Mouse (Mus musculus) kidney, embryonic 16.5 days (tissue): ENCODE data around the gene Myh7. TPM values are rescaled to one million over a fixed set of nuclear protein-coding genes. Genes with fewer than 3 reads are reported as not detected.
"Not testable (repeated sequence)": the region's sequence is repeated elsewhere in the genome, so short reads cannot be mapped to it uniquely, and the experiment has no call there.

Experiments used
- ATAC-seq: fragments of 200-750 bp; cut with Nextera tagmentation; 2 replicates; pipeline ENCODE4 v1.8.0; 2017; ENCODE audit warnings: moderate TSS enrichment; ENCODE audit not compliant: low FRiP score, low TSS enrichment
- H3K27ac ChIP-seq: fragments of 300-500 bp; sonication (generic); 2 replicates; pipeline ENCODE4 v1.5.1; 2014; ENCODE audit warnings: low read length
- H3K27me3 ChIP-seq: fragments of 300-500 bp; sonication (generic); 2 replicates; pipeline ENCODE4 v1.6.1; 2014; ENCODE audit warnings: low read length, control low read depth, mixed read lengths; ENCODE audit not compliant: insufficient read depth
- H3K36me3 ChIP-seq: fragments of 300-500 bp; sonication (generic); 2 replicates; pipeline ENCODE4 v1.6.1; 2014; ENCODE audit warnings: low read length, control low read depth, mixed read lengths; ENCODE audit not compliant: insufficient read depth
- H3K4me1 ChIP-seq: fragments of 300-500 bp; sonication (generic); 2 replicates; pipeline ENCODE4 v1.6.1; 2014; ENCODE audit warnings: low read length, control low read depth, mixed read lengths; ENCODE audit not compliant: insufficient read depth
- H3K4me2 ChIP-seq: fragments of 300-500 bp; sonication (generic); replicated peaks from 2 replicates; pipeline ENCODE4 v1.6.1; 2014; ENCODE audit warnings: low read depth, low read length
- H3K4me3 ChIP-seq: fragments of 300-500 bp; sonication (generic); 2 replicates; pipeline ENCODE4 v1.5.1; 2014; ENCODE audit warnings: mild to moderate bottlenecking, low read length
- H3K9ac ChIP-seq: fragments of 300-500 bp; sonication (generic); replicated peaks from 2 replicates; pipeline ENCODE4 v1.6.1; 2014; ENCODE audit warnings: low read length
- H3K9me3 ChIP-seq: fragments of 300-500 bp; sonication (generic); 2 replicates; pipeline ENCODE4 v1.6.1; 2016; ENCODE audit warnings: low read length, control low read depth
- WGBS: fragments of 180-500 bp; shearing (Covaris S2); extraction: QIAGEN DNeasy Blood & Tissue Kit; methylation state at CpG from one replicate; pipeline ENCODE4 v1.1.7; 2014; 5-methylcytosine and 5-hydroxymethylcytosine counted together
- polyA plus RNA-seq: library from polyadenylated mRNA; unstranded; fragments of >200 nt; fragmentation: Nextera tagmentation; extraction: Ambion mirVana; gene quantifications from 2 replicates; pipeline ENCODE4 v1.2.1, GENCODE M21; 2015

Myh7 gene
- 2.4 and 5.0 TPM in 2 replicates for polyA plus RNA-seq

- Histone ChIP-seq H3K36me3 (no peaks in the 10 kb centered on the region), H3K9ac (no peak within 1 kb of the TSS), H3K4me1 (peaks cover 9% of the 10 kb centered on the region), H3K27ac (no peak within 1 kb of the TSS), H3K27me3 (no peaks in the 10 kb centered on the region), H3K9me3 (no peaks in the 10 kb centered on the region), H3K4me3 (no peak within 1 kb of the TSS), H3K4me2 (no peak within 1 kb of the TSS)
- 50% methylated on average over 11 of the region's 11 CpGs for WGBS
- ATAC-seq, result no peak
Observed at GRCm38 (mm10) chr14:54994136-54994868, at the start of gene Myh7. Myh7 (minus strand) TSS chr14:54994626.

DNA sequence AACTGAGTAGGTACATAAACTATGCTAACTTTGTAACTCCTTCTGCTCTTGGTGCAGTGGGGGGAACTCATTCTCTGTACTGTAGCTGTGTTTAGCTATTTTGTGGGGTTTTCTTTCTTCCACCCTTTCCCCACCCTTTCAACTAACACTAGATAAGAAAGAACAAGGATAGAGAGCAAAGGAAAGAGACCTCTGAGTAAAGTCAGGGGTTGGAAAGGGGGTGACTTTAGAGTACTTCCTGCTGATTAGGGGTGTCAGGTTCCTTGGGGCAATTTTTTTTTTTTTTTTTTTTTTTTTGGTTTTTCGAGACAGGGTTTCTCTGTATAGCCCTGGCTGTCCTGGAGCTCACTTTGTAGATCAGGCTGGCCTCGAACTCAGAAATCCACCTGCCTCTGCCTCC, 49.3 kb upstream of the Myh7 start:
- H3K4me2 ChIP-seq, H3K9ac ChIP-seq, ATAC-seq, H3K4me1 ChIP-seq, H3K4me3 ChIP-seq, H3K27me3 ChIP-seq, H3K9me3 ChIP-seq, H3K36me3 ChIP-seq, H3K27ac ChIP-seq: not testable (repeated sequence)
- no CpG with 5 or more reads among the region's 2 CpGs for WGBS

- Histone ChIP-seq H3K27me3 (no peaks in the 10 kb centered on the region), H3K9ac (no peak overlapping the region), H3K4me1 (peaks cover 8% of the 10 kb centered on the region; the same call in 1 of the 2 replicates), H3K27ac (no peak overlapping the region), H3K9me3 (no peaks in the 10 kb centered on the region), H3K4me3 (no peak overlapping the region), H3K36me3 (no peaks in the 10 kb centered on the region), H3K4me2 (no peak overlapping the region)
- ATAC-seq, result no peak
- 48% methylated on average over 19 of the region's 19 CpGs for WGBS
Observed at GRCm38 (mm10) chr14:55032695-55033225, 38.3 kb upstream of the Myh7 start.

GRCm38 (mm10) chr14:55029034-55029698, 34.7 kb upstream of the Myh7 start:
- Histone ChIP-seq H3K4me1 (peaks cover 8% of the 10 kb centered on the region; the same call in 1 of the 2 replicates), H3K27me3 (no peaks in the 10 kb centered on the region), H3K27ac (no peak overlapping the region), H3K9me3 (no peaks in the 10 kb centered on the region), H3K4me3 (no peak overlapping the region), H3K36me3 (0 out of 2 replicates have a peak, but pooled peaks cover 10% of the 10 kb centered on the region), H3K9ac (no peak overlapping the region), H3K4me2 (no peak overlapping the region)
- no peak for ATAC-seq
- 11% methylated on average over 11 of the region's 11 CpGs for WGBS

DNA sequence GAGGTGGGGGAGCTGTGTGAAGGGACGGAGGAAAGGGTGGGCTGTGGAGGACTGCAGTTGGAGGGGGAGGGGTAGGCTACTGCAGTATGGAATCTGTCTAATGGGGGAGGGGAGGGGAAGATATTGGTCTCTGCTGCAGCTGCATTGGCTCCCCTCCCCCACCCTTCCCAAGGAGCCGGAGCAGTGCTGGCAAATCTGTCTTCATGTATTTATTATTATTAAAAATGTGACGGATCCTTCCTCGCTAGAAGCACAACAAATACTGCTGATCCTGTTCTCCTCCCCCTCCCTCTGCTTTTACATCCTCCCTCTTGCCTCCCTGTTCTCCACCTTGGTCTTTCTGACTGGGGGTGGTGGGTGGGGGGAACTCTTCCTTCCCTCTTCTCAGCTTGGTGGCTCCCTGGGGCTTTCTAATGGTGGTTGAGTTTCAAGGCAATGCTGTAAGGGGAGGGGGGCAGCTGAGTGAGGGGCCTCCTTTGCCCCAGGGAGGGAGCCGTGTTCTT, 34.0 kb upstream of the Myh7 start:
- Histone ChIP-seq H3K4me1 (peaks cover 8% of the 10 kb centered on the region; the same call in 1 of the 2 replicates), H3K27me3 (no peaks in the 10 kb centered on the region)
- no peak for ATAC-seq

GRCm38 (mm10) chr14:55027653-55028052, 33.2 kb upstream of the Myh7 start:
- WGBS, result 31% methylated on average over 6 of the region's 6 CpGs
- Histone ChIP-seq H3K36me3 (peaks cover 19% of the 10 kb centered on the region), H3K27me3 (no peaks in the 10 kb centered on the region), H3K9ac (no peak overlapping the region), H3K4me3 (no peak overlapping the region), H3K4me2 (no peak overlapping the region), H3K4me1 (peaks cover 8% of the 10 kb centered on the region; the same call in 1 of the 2 replicates), H3K9me3 (no peaks in the 10 kb centered on the region), H3K27ac (no peak overlapping the region)
- no peak for ATAC-seq

More for the DNA sequence above, 34.0 kb upstream of the Myh7 start:
- Histone ChIP-seq H3K9ac (no peak overlapping the region), H3K4me3 (no peak overlapping the region), H3K4me2 (no peak overlapping the region), H3K9me3 (no peaks in the 10 kb centered on the region), H3K27ac (no peak overlapping the region), H3K36me3 (peaks cover 11% of the 10 kb centered on the region; the same call in 1 of the 2 replicates)
- 21% methylated on average over 5 of the region's 5 CpGs for WGBS

DNA sequence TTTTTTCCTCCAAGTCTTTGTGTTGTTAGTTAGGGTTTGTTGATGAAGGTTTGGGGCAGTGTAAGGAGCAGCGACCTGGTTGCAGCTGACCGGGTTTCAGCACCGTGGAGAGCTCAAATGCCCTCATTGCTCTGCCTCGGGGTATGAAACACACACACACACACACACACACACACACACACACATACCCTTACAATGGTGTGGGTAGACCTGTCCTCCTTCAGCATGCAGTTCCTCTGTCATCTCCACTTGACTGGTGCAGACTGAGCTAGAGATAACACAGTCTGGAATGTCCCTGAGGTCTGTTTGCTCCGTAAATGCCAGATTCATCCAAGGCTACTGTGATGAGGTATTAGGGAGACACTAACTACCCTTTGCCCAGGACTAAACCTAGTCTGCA, 32.8 kb upstream of the Myh7 start:
- H3K27me3 ChIP-seq, result no peaks in the 10 kb centered on the region
- peaks cover 23% of the 10 kb centered on the region for H3K36me3 ChIP-seq
- no peak overlapping the region for H3K4me2 ChIP-seq
- no peak overlapping the region for H3K9ac ChIP-seq
- no peaks in the 10 kb centered on the region for H3K9me3 ChIP-seq
- H3K4me3 ChIP-seq, result no peak overlapping the region
- 19% methylated on average over 5 of the region's 5 CpGs for WGBS
- H3K27ac ChIP-seq, result no peak overlapping the region
- H3K4me1 ChIP-seq, result peaks cover 8% of the 10 kb centered on the region; the same call in 1 of the 2 replicates
- ATAC-seq, result no peak

DNA sequence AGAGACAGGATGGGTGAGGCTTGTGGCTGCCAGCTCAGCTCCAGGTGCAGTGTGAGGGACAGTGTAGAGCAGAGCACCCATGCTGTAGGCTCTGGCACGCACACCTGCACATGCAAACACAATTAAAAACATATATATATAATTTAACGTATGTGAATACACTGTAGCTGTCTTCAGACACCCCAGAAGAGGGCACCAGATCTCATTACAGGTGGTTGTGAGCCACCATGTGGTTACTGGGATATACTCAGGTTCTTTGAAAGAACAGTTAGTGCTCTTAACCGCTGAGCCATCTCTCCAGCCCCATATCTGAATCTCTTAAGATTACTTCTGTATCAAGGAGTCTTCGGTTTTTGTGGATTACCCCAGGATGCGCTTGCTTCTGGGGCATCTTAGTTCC, 31.1 kb upstream of the Myh7 start:
- H3K9me3 ChIP-seq, result no peaks in the 10 kb centered on the region
- no peak overlapping the region for H3K27ac ChIP-seq
- H3K9ac ChIP-seq, result no peak overlapping the region
- H3K27me3 ChIP-seq, result no peaks in the 10 kb centered on the region
- H3K4me2 ChIP-seq, result no peak overlapping the region
- peaks cover 39% of the 10 kb centered on the region for H3K36me3 ChIP-seq
- no peak overlapping the region for H3K4me3 ChIP-seq
- ATAC-seq, result no peak
- 80% methylated on average over 5 of the region's 5 CpGs for WGBS
- H3K4me1 ChIP-seq, result peaks cover 8% of the 10 kb centered on the region; the same call in 1 of the 2 replicates

GRCm38 (mm10) chr14:55024236-55024635, 29.8 kb upstream of the Myh7 start:
- no peak for ATAC-seq
- 60% methylated on average over 7 of the region's 7 CpGs for WGBS
- Histone ChIP-seq H3K27me3 (no peaks in the 10 kb centered on the region), H3K4me1 (peaks cover 8% of the 10 kb centered on the region; the same call in 1 of the 2 replicates), H3K9ac (no peak overlapping the region), H3K9me3 (no peaks in the 10 kb centered on the region), H3K4me3 (no peak overlapping the region), H3K4me2 (no peak overlapping the region), H3K27ac (no peak overlapping the region), H3K36me3 (peaks cover 44% of the 10 kb centered on the region)
